Mouse (Mus musculus) ovary, postnatal 14 days (tissue): ENCODE measurements around the gene Spaca6.
"Not testable (repeated sequence)": the region's sequence is repeated elsewhere in the genome, so short reads cannot be mapped to it uniquely, and the experiment has no call there.

Source experiments
- DNase-seq: peaks from one replicate; pipeline ENCODE4 v3.0.0; 2022; ENCODE audit warnings: low spot score

Spaca6 gene

DNA sequence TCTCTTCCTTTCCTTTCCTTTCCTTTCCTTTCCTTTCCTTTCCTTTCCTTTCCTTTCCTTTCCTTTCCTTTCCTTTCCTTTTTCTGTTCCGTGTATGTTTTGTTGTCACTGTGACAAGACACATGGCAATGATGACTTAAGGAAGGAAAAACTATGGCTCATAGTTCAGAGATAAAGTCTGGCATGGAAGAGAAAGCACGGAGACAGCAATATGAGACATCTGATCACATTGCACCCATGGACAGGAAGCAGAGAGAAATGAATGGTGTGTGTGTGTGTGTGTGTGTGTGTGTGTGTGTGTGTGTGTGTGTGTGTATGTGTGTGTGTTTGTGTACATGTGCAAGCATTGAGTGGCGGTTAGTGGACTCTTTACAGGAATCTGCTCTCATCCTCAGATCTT lies 17.6 kb downstream of the Spaca6 start:
- not testable (repeated sequence) for DNase-seq

DNA sequence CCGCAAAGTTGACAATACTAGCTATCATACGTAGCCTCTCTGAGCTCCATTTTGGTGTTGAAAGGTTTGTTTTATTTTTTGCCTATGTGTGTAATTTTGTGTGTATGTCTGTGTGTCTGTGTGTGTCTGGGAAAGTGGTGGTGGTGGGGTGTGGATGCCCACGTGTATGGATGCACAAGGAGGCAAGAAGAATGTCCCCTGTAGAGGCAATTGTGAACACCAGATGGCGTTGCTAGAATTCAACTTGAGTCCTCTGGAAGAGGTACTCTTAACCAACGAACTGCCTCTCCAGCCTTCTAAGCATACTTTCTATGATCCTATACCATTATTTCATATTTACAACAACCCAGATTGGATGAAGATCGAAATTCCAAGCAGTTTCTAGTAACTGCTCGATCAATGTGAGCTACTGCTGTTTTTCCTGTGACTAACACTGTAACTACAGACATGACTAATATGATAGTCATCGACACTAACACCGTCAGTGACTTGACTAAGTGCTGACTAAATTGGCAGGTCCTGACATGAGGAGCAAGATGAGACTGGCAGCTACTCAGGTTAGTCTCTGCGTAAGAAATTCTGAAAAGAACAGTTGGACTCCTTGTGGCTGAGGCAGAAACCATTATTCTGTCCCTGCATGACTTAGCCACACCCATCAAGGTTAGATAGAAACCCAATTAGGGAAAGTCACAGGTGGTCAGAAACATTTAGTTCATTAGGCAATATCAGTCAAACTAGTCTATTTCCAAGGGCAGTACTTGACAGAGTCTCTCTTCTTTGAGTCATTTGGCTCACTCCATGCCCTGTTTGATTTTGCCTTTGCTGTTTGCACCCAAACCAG lies 18.4 kb downstream of the Spaca6 start:
- no peak for DNase-seq

DNA sequence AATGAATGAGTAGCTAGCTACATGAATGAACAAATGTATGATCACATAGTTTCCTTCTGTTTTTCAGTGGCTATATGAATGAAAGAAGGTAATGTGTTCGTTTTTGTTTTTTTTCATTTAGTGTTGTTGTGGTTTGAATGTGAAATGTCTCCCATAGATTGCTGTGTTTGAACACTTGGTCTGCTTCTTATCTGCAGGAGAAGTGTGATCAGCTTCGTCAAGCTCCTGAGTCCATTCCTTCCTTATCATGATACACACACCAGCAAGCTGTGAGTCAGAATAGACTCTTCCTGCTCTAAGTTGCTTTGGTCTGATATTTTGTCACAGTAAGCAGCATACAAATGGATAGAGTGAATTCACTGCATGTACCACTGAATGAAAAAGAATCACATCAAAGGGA lies 22.0 kb downstream of the Spaca6 start:
- no peak for DNase-seq

DNA sequence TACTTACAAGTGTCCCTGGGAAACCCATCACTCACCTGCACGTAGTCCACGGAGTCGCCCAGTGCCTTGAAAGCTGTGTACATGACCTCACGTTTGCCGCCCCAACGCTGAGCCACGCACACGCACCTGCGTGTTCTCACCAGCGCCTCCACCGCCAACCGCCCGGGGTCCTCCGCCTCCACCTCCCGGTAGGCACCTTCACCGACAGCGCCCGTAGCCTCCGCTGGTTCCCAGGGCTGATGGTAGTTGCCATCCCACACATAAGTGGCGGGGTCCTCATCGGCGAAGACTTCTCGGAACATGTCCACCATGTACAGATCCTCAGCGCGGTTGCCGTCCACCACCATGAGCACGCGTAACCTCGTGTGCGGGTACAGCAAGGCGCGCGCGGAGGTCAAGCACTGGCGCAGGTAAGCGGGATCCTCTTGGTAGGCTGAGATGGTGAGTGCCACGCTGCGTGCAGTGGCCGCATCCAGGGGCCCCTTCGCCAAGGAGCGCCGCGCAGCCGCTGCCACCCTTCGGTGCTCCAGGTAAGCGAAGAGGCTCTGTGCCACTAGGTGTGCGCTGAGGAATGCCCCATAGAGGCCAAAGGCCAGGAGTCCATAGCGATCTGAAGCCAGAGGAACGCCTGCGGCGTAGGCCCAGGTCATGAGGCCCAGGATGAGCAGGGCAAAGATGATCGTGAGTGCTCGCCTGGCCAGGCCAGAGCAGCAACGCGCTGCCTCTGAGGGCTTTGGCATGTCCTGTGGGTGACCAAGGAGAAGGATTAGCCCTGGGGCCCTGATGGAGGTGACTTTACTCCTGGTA lies 23.2 kb downstream of the Spaca6 start:
- no peak for DNase-seq

DNA sequence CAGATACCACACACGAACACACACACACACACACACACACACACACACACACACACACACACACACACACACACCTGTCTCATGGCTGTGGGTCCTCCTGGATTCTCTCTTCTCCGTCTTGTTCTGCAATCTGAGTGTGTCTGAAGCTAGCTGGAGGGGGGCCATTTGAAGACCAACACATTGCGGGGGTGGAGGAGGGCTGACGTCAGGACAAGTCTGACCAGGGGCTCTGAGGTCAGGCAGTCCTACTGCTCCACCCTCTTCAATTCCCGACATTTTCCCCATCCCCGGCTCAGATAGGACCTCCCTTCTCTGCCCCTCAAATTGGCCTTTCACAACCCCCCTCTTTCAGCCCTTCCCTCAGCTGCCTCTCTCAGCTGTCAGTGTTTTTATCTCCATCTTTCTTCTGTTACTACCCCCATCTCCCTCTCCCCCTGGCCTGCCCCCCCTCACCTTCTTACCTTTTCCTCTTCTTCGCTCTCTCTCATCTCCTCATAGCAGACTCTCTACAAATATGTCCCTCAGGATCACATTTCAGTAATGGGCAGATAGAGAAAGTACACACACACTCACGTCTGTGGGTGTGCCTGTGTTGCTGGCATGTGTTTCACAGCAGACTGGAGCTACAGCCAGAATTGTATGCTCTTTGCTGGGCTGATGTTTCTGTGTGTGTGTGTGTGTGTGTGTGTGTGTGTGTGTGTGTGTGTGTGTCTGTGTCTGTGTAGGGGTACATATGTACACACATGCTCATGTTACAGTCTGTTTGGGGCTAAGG lies 28.3 kb downstream of the Spaca6 start, which contains the start of gene Has1:
TSS of gene Has1 (minus strand) at position 142 of the 775 bp plus-strand sequence.
- no peak for DNase-seq

DNA sequence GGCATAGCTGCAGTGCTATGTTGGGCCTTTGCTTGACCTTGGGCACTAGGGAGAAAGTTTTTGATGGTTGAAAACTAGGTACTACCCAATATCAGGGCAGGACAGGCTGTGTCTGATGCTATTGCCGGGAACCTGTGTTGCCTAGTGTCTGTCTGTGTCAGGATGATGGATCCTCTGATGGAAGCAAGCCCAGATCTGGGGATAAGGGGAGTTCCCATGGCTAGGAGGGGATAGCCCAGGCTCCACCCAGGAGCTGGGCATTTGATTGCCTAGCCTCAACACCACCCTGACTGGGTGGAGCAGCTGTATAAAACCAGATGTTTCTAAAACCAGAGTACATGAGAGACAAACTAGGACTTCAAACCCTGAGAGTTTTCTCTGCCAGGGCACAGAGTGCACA lies 29.7 kb downstream of the Spaca6 start:
- DNase-seq, result no peak

DNA sequence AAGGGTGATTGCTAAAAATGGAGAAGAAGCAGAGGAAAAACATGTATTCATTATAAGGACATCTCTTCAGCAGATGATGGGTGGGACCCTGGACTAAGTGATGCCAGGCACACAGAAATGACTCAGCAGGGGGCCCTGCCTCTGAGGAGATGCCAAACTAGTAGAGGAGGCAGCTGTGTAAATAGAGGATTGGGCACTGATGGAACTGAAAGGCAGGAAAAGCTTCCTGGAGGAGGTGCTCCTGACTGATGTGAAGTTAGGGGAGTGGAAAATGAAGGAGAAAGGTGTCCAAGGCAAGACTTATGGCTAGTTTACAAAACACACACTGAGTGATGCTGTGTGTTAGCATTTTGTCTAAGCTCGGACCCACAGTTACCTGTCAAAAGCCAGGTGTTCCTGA lies 30.5 kb downstream of the Spaca6 start:
- no peak for DNase-seq

DNA sequence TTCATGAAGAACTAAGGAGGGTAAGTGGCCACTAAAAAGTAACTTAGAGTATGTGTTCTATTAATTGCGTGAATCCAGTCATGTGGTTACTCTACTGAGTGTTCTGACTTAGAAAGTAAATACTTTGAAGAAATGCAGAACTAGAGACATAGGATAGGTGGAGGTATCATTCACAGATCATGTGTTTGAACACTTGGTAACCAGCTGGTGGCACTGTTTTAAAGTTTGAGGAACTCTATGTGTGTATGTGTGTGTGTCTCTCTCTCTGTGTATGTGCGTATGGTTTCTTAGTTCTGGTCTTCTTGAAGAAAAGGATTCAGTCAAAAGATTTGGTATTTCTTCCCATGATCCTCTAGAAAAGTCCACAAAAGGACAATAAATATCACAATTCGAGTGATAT lies 33.2 kb downstream of the Spaca6 start:
- no peak for DNase-seq

DNA sequence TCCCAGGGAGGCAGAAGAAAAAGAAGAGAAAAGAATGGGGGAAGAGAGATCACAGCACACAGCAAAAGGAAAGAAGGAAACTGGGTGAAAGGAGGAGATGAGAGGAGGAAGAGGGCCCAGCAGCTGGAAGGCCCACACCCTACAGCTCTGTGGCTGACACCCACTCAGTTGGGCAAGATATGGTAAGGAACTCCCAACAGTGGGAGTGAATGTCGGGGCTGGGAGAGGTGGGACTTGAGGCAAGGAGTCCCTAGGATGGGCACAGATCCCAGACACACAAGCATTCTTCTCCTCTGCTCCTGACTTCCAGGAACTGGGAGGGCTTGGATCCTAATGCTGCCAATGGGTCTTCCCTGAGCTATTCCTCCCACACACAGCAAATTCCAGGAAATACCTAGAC lies 35.4 kb downstream of the Spaca6 start:
- DNase-seq, result no peak

DNA sequence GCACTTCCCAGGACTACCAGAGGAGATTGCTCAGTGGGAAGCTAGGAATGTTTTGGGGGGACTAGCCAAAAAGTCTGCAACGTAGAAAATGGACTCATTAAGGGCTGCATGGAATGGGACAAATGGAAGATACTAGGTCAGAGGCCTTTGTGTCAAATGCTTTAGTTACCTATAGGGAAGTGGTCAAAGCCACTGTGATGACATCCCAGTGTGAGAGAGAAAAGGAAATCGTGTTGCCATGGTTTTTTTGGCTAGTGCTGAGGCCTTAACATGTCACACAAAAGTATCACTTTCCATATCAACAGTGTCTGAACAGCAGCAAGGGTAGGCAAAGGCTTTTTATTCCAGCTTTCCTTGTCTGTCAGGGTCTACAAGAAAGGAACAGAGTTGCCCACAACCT lies 38.2 kb downstream of the Spaca6 start:
- DNase-seq, result no peak

DNA sequence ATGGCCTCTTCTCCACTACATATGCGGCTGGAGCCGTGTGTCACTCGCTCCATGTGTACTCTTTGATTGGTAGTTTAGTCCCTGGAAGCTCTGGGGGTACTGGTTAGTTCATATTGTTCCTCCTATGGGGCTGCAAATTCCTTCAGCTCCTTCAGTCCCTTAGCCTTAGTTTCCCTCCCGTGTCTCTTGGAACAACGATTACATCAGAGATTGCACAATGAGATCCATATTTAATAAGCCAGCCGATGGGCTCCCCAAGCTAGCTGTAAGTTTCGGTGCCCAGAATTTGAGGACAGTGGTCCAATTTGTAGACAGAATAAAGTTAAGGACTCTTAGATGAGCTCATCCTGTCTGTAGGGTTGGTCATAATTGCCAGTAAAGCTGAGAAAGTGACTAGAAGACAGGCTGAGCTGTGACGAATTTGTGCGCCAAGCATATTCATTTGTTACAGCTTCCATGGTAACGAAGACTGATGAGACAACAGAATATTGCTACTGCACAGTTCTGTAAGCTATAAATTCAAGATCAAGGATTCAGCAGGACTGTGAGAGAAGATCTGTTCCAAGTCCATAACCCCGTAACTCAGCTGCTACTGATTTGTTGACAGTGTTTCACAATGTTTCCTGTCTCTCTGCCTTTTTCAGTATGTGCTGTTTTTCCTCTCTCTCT lies 40.0 kb downstream of the Spaca6 start:
- no peak for DNase-seq

DNA sequence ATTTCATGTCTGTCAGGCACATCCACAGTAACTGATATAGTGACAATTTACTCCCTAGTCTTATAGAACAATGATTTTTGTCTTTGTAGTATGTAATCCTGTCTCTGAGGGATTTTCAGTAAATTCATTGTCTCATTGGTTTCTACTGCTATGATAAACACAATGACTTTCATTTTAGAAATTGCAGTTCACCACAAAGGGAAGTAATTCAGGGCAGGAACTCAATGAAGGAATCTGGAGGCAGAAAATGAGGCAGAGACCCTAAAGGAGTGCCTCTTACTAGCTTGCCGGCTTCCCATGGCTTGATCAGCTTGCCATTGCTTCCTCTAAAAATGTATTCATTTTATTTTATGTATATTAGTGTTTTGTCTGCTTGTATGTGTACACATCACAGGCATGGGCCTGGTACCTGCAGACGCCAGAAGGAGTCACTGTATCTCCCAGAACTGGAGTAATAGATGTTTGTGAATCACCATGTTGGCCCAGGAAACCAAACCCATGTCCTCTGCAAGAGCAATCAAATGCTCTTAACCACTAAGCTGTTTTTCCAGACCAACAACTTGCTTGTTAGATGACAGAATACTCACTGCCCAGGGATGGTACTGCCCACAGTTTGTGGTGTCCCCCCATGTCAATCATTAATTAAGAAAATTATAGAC lies 44.1 kb downstream of the Spaca6 start:
- no peak for DNase-seq

DNA sequence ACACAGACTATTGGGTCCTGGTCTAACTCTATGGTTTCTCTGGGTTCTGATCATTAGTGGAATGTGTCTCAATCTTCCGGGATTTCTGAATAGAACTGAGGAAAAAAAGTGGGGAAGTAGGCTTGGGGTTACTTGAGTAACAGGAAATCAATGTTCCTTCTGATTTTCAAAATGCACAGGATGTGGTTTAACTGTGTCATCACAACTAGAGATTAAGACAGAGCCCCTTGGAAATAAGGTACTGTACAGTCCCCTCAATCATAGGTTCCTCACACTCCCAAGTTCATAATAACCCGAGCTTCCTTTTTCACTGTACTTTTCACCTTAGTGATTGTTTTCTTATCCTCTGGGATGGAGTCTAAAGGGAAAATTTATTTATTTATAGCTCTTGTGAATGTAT lies 44.7 kb downstream of the Spaca6 start:
- DNase-seq, result no peak

DNA sequence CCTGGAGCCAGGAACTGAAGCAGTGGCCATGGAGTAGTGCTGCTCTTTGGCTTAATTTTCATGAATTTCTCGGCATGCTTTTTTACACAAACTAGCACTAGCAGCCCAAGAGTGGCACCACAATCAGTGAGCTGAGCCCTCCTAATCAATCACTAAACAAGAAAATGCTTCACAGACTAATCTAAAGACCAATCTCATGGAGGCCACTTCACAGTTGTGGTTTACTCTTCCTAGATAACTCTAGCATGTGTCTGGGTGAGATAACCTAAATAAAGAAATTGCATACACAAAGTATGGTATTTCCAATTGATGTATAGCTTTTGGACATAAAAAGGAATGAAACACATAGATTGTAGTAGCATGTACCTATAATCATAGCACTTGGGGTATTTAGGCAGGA lies 52.4 kb downstream of the Spaca6 start:
- DNase-seq, result no peak

DNA sequence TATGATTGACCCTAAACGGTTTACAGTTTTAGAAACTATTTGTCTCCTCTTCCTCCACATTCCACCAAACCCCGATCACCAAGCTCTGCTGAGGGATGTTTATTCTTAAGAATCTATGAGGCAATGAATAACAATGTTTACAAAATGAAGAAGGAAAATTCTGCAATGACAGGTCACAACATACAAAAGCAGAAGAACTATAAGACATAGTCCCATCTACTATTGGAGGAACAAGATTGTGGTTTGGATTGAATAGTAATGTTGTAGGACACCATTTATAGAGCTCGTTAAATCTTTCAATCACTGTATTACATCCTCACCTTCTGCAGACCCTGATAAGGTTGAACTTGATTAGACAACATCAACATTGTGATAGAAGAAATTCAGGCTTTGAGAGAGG lies 55.7 kb downstream of the Spaca6 start:
- no peak for DNase-seq

DNA sequence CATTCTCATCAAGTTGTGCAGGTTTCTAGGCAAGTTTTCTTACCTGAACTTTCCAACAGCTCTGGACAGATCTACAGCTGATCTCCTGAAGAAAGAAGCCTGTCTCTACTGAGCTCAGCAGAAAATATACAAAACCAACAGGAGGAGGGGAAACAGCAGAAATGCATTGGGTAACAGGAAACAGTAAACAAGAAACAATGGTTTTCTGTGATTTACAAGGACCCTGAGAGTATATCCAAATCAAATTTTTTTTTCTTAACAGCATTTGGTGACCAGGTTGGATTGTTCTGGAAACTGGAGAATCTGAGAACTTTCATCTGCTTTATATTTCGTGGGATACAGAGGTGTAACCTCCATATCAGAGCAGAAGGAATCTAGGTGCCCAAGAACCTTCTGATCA lies 56.9 kb downstream of the Spaca6 start, which contains the start of gene Fpr1:
TSS of gene Fpr1 (minus strand) at position 101 of the 400 bp plus-strand sequence.
- no peak for DNase-seq

DNA sequence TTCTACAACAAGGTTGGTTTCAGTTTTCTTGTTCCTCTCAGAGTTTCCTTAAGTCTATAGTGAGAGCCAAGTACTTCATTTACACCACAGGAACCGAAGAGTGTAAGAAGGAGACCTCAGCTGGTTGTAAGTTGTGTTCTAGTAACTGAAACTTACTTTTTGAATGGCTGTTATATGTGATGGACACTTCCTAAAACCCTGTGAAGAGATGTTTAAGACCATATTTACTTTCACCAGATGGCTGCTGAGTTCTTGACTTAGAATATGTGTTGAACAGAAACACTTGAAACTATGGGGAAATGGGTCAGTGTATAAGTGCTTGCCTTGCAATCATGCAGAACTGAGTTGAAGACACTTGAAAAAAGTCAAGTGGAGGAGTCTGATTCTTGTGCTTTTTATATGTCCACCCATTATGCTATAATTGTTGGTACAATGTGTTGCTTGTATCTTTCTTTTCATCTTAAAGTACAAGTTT lies 60.9 kb downstream of the Spaca6 start, which contains the start of the genes Fpr2 and Fpr3:
TSS of gene Fpr2 (plus strand) at position 51 of the 475 bp plus-strand sequence.
TSS of gene Fpr3 (plus strand) at position 79 of the 475 bp plus-strand sequence.
- DNase-seq, result no peak

DNA sequence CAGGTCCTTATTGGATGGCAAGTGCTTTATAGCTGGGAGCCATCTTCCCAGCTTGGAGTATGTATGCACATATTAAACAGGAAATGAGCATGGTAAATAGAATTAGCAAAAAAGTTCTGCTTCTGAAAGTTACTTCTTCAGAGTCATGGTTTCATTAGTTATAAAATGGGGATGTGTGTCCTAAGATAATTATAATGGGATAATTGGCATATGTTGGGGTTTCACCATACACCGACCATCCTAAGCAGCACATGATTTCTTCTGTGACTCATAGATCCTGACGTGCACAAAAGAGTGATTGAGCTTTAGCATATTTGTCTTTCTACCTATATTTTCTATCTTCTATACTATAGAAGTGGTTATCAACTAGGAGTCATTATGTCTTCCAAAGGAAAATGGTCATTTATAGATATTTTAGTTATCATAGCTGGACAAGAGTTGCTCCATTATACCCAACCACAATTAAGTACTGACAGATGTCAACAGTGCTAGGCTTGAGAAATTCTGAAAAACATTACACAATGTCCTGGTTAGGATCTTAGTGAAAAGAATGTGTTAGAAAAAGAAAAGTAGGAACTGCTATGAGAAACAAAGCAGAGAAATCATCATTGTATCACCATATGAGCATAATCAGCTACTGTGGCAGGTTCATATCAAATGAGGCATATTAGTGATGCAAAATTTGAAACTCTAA lies 62.9 kb downstream of the Spaca6 start:
- DNase-seq, result no peak
